Mouse (Mus musculus) olfactory bulb, adult 2 months (tissue): Measurements from ENCODE around the gene Ceacam20. TPM values are rescaled to one million over a fixed set of nuclear protein-coding genes. Genes with fewer than 3 reads are reported as not detected.

ENCODE experiments used
- H3K27ac ChIP-seq: fragments of 200-500 bp; 2 replicates; pipeline ENCODE4 v1.5.1; 2012; ENCODE audit warnings: low read depth, low read length; ENCODE audit not compliant: insufficient read depth
- H3K4me1 ChIP-seq: fragments of 200-500 bp; 2 replicates; pipeline ENCODE4 v1.6.1; 2012; ENCODE audit warnings: low read length; ENCODE audit not compliant: control insufficient read depth, insufficient read depth
- H3K4me3 ChIP-seq: fragments of 200-500 bp; 2 replicates; pipeline ENCODE4 v1.5.1; 2012; ENCODE audit warnings: mild to moderate bottlenecking, low read depth, low read length, moderate library complexity; ENCODE audit not compliant: insufficient read depth
- CTCF ChIP-seq: fragments of 200-500 bp; IDR thresholded peaks from 2 replicates; pipeline ENCODE4 v1.5.1; 2012; ENCODE audit warnings: low read depth, mild to moderate bottlenecking, low read length, moderate library complexity; ENCODE audit not compliant: insufficient read depth
- POLR2A ChIP-seq: fragments of 200-500 bp; IDR thresholded peaks from 2 replicates; pipeline ENCODE4 v1.6.1; 2012; ENCODE audit warnings: mild to moderate bottlenecking, low read depth, low read length, moderate library complexity; ENCODE audit not compliant: insufficient read depth
- WGBS: fragments of 180-500 bp; shearing (Covaris S2); methylation state at CpG from one replicate; pipeline ENCODE4 v1.1.7; 2018; 5-methylcytosine and 5-hydroxymethylcytosine counted together
- polyA plus RNA-seq: library from polyadenylated mRNA; stranded (reverse); fragments of >200 nt; gene quantifications from 2 replicates; pipeline ENCODE4 v1.2.4, GENCODE M21; 2012; ENCODE audit warnings: low replicate concordance; ENCODE audit not compliant: missing spikeins, insufficient read depth, insufficient read length

Gene Ceacam20
- polyA plus RNA-seq, 1 experiment, result not detected

DNA sequence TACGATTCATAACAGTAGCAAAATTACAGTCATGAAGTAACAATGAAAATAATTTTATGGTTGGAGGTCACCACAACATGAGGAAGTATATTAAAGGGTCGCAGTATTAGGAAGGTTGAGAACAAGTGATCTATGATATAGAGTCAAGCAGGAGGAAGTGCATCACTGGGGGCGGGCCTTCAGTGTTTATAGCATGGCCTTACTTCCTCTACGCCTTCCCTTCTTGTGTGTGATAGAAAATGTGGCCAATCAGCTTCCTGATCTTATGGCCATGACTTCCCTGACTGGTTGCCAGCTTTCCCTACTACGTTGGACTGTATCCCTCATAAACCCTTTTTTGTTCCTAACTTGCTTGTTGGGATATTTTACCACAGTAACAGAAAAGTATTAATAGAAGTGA, 20.0 kb upstream of the Ceacam20 start:
- Histone ChIP-seq H3K27ac (no peak overlapping the region), H3K4me3 (no peak overlapping the region), H3K4me1 (no peaks in the 10 kb centered on the region)
- TF ChIP-seq CTCF, result no peak
- TF ChIP-seq POLR2A, result no peak
- 95% methylated on average over 5 of the region's 5 CpGs for WGBS

DNA sequence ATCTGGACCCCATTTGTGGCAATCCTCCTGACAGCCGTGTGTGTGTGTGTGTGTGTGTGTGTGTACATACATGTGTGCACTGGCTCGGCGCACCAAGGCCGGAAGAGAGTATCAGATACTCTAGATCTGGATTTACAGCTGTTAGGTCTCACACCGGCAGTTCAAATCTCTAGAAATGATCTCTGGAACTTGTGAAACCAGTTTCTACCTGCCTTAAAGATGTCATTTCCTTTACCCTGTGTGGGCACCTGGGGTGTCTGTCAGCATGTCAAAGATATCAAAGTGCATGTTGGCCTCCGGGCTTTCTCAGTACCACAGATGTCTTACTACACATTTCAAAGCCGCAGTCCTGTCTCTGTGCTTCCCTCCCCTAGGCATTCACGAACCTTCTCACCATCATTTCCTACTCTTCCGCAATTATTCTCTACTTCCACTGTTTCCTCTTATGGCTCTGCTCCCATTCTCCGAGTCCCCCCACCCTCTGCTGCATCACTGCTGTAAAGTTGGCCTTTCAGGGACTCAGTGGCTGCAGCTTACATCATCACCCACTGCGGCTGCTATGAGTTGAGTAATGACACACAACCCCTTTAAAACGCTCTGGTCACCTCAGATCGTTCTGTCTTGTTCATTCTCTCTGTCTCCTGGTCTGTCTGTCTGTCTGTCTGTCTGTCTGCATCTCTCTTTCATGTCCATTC, 19.2 kb upstream of the Ceacam20 start:
- no peak for TF ChIP-seq POLR2A
- TF ChIP-seq CTCF, result no peak
- Histone ChIP-seq H3K4me3 (no peak overlapping the region), H3K27ac (no peak overlapping the region; the same call in 1 of the 2 replicates), H3K4me1 (no peaks in the 10 kb centered on the region)
- 88% methylated on average over 13 of the region's 13 CpGs for WGBS

DNA sequence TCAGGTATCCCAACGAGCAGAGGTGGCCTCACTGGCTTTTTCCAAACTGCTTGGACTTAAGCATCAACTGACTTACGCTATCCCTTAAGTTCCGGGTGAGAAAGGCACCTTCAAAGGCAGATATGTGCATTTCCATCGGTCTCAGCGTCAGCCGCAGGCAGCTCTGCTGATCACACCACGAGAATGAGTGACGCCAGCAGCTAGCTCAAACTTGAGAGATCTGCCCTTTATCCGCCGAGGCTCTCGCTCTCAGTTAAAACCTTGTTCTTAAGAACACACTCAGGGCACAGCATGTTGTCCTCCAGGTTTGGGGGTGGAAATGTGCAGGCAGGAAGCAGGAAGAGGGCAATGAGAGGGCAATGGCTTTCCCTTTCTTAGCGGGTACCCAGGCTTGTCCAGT, 16.3 kb upstream of the Ceacam20 start:
- Histone ChIP-seq H3K4me1 (no peaks in the 10 kb centered on the region), H3K4me3 (no peak overlapping the region), H3K27ac (no peak overlapping the region)
- WGBS, result 85% methylated on average over 12 of the region's 12 CpGs
- TF ChIP-seq CTCF (no peak), POLR2A (no peak)

DNA sequence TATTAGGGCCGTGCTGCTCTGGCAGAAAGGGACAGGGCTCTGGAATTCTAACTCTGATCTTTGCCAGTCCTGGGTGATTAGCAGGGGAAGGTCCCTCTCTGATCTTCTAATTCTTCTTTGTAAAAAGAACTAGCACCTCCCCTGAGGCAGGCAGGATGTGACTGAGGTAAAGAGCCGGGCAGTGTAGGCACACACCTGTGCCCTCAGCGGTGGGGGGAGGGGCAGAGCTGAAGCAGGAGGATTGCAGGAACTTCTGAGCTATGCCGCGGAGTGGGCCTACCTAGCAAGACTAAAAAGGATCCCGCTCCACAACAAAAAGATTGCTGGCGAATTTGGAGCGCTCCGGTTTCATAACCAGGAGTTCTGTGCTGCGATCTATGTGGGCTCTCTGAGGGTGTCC, 15.2 kb upstream of the Ceacam20 start:
- TF ChIP-seq POLR2A (no peak), CTCF (no peak)
- Histone ChIP-seq H3K27ac (no peak overlapping the region), H3K4me3 (no peak overlapping the region), H3K4me1 (no peaks in the 10 kb centered on the region)
- 65% methylated on average over 10 of the region's 10 CpGs for WGBS

DNA sequence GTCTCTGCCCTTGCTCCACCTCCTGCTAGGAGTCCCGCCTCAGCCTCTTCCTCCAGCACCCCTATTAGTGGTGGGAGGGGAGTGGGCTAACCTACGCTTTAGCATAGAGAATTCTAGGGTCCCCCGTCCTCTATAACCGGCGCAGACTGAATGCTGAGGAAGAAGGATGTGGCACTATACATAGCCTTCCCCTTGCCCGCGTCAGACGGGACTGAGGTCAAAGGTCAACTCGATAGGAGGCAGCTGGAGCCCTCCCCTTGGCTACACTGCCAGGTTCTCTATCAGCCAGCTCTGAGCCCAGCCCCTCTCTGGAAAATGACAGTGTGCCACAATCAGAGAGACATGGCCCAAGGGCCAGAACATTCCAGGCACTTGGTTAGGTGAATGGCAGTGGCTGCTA, 14.6 kb upstream of the Ceacam20 start, which contains the start of gene Igsf23:
TSS of gene Igsf23 (minus strand) at position 168 of the 400 bp plus-strand sequence.
- TF ChIP-seq POLR2A (no peak), CTCF (no peak)
- Histone ChIP-seq H3K4me3 (no peak within 1 kb of the TSS), H3K27ac (no peak within 1 kb of the TSS), H3K4me1 (no peaks in the 10 kb centered on the region)
- WGBS, result 65% methylated on average over 9 of the region's 9 CpGs

DNA sequence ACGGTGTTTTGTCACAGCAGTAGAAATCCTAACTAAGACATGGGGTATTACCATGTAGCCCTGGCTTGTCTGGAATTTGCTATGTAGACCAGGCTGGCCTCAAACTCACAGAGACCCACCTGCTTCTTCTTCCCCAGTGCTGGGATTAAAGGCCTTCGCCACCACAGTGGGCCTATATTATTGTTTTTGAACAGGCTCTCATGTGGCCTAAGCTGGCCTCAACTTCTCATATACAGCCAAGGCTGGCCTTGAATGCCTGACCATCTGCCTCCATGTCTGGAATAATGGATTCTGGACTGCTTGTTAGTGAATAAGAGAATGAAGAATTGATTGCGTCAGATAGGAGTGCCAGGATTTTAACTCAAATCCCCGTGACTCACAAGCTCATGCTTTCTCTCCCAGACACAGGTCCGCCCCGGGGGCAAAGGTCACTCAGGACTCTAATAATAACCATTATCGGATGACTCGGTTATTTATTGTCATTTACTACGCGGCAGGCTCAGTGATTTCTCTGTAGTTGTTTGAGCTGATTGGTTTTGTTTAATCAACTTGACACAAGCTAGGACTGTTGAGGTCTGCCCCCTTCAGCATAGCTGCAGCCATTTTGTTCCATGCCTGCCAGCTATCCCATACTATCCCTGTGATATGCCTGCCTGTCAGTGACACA, 12.8 kb upstream of the Ceacam20 start:
- H3K27ac ChIP-seq, result no peak overlapping the region
- H3K4me1 ChIP-seq, result no peaks in the 10 kb centered on the region
- TF ChIP-seq POLR2A (no peak), CTCF (no peak)
- no peak overlapping the region for H3K4me3 ChIP-seq
- 77% methylated on average over 10 of the region's 10 CpGs for WGBS

DNA sequence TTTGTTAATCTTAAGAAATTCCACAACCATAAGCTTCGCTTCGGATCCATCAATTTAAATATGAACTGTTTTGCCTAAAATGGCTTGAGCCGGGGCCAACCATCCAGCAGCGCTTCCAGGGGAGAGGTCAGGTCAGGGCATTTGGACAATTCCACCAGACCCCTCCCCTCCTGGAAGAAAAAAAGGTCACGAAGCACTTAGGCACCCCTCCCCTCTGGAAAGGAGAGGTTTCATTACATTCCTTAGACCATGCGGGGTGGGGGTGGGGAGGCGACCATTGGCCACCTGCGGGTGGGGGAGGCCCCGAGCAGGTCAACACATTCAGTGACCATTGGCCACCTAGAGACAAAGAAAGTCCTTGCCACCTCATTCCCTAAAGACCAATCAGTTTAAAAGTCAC, 12.2 kb upstream of the Ceacam20 start:
- Histone ChIP-seq H3K4me3 (no peak overlapping the region), H3K27ac (no peak overlapping the region), H3K4me1 (no peaks in the 10 kb centered on the region)
- WGBS, result 56% methylated on average over 9 of the region's 9 CpGs
- TF ChIP-seq CTCF (no peak), POLR2A (no peak)

DNA sequence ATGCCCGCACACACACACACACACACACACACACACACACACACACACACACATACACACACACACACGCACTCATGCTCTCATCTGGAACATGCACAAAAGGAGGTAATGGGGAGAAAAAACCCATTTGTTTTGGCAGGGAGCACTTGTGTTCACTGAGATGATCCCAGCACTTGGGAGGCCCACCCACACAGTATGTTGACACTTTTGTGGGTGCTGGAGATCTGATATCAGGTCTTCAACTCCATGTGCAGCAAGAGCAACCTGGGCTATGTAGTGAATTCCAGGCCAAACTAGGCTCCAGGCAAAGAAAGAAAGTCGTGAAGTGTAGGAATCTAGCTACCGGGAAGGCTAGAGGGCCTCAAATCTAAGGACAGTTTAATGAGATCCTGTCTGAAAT, 9.4 kb upstream of the Ceacam20 start:
- no peak for TF ChIP-seq POLR2A
- no peak for TF ChIP-seq CTCF
- Histone ChIP-seq H3K4me3 (no peak overlapping the region), H3K4me1 (no peaks in the 10 kb centered on the region), H3K27ac (no peak overlapping the region)
- 67% methylated on average over 4 of the region's 4 CpGs for WGBS

DNA sequence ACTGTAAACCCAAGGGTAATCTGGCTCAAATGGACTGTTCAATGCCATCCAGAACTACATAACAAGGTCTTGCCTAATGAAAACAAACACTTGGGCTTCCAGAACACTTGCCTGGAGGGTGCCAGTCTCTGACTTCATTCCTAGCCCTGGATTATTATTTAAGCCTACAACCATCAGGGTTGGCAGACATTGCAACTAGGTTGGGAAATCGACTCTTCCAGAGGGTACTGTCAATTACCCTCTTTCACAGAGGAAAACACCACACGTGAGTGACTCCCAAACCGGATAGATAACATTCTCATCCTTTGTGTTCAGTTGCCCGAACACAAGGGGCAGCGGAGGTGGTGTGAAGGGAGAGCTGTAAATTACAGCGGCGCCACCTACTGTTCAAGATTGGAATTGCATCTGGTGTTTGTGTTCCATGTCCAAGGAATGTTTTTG, 8.9 kb upstream of the Ceacam20 start:
- TF ChIP-seq POLR2A (no peak), CTCF (peak; percentile 71)
- H3K4me3 ChIP-seq, result no peak overlapping the region
- no peaks in the 10 kb centered on the region for H3K4me1 ChIP-seq
- 2% methylated on average over 7 of the region's 7 CpGs for WGBS
- H3K27ac ChIP-seq, result no peak overlapping the region

DNA sequence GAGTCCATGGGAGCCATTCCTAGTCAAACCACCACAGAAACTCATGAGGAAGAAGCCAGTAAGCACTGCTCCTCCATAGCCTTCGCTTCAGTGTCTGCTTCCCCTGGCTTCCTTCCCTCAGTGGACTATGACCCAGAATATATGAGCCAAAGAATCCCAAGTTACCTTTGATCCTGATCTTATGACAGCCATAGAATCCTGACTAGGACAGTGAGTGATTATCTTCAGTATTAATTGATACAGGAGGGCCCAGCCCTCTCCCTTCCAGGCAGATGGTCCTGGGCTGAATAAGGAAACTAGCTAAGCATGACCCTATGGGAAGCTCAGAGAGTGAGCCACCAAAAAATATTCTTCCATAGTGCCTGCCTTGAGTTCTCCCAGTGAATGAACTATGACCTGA, 2.8 kb upstream of the Ceacam20 start:
- no peak overlapping the region for H3K27ac ChIP-seq
- 64% methylated on average over 1 of the region's 1 CpGs for WGBS
- TF ChIP-seq CTCF (no peak), POLR2A (no peak)
- no peak overlapping the region for H3K4me3 ChIP-seq
- no peaks in the 10 kb centered on the region for H3K4me1 ChIP-seq
